Mouse (Mus musculus) midbrain, embryonic 15.5 days (tissue): ENCODE measurements around the gene Gm20388. TPM values are rescaled to one million over a fixed set of nuclear protein-coding genes. Genes with fewer than 3 reads are reported as not detected.
A peak's percentile ranks its signal among the peaks of the same experiment; 100 is the strongest.

Experiments used
- ATAC-seq: fragments of 200-750 bp; cut with Nextera tagmentation; replicated peaks from 2 replicates; pipeline ENCODE4 v1.8.0; 2017; ENCODE audit warnings: moderate TSS enrichment
- H3K27ac ChIP-seq: fragments of 300-500 bp; sonication (generic); 2 replicates; pipeline ENCODE4 v1.5.1; 2015; ENCODE audit warnings: mild to moderate bottlenecking, inconsistent platforms
- H3K27me3 ChIP-seq: fragments of 300-500 bp; sonication (generic); replicated peaks from 2 replicates; pipeline ENCODE4 v1.6.1; 2015; ENCODE audit warnings: inconsistent platforms
- H3K36me3 ChIP-seq: fragments of 300-500 bp; sonication (generic); replicated peaks from 2 replicates; pipeline ENCODE4 v1.6.1; 2015; ENCODE audit warnings: inconsistent platforms
- H3K4me1 ChIP-seq: fragments of 300-500 bp; sonication (generic); 2 replicates; pipeline ENCODE4 v1.6.1; 2015; ENCODE audit warnings: inconsistent platforms
- H3K4me2 ChIP-seq: fragments of 300-500 bp; sonication (generic); 2 replicates; pipeline ENCODE4 v1.6.1; 2015; ENCODE audit warnings: inconsistent platforms, mild to moderate bottlenecking, moderate library complexity
- H3K4me3 ChIP-seq: fragments of 300-500 bp; sonication (generic); 2 replicates; pipeline ENCODE4 v1.5.1; 2015; ENCODE audit warnings: mild to moderate bottlenecking, inconsistent platforms
- H3K9ac ChIP-seq: fragments of 300-500 bp; sonication (generic); 2 replicates; pipeline ENCODE4 v1.6.1; 2015; ENCODE audit warnings: mild to moderate bottlenecking, inconsistent platforms
- H3K9me3 ChIP-seq: fragments of 300-500 bp; sonication (generic); 2 replicates; pipeline ENCODE4 v1.6.1; 2016; ENCODE audit warnings: inconsistent platforms
- WGBS: fragments of 180-500 bp; shearing (Covaris S2); methylation state at CpG from one replicate; pipeline ENCODE4 v1.1.7; 2015; ENCODE audit warnings: mixed read lengths; 5-methylcytosine and 5-hydroxymethylcytosine counted together
- polyA plus RNA-seq: library from polyadenylated mRNA; unstranded; fragments of >200 nt; fragmentation: Nextera tagmentation; extraction: Ambion mirVana; gene quantifications from 2 replicates; pipeline ENCODE4 v1.2.1, GENCODE M21; 2015

Gm20388 gene
- polyA plus RNA-seq, 1 experiment from 2014 or later = 5.6 TPM

DNA sequence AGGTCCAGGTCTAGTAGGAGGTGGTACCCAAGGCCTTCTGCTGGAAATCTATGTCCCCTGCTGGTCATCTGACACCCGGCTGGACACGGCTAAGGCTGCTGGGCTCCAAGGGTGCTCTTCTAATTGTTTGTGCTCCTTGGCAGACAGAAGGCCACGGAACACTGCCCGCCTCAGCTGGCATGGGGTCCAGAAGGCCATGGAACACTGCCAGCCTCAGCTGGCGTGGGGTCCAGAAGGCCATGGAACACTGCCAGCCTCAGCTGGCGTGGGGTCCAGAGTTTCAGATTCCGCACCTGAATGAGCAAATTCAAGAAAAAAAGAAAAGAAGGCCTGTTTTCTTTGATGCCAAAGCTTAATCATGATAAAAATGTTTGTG, 2070.9 kb downstream of the Gm20388 start:
- no peak overlapping the region for H3K27ac ChIP-seq
- no peak for ATAC-seq
- WGBS = 76% methylated on average over 7 of the region's 7 CpGs

DNA sequence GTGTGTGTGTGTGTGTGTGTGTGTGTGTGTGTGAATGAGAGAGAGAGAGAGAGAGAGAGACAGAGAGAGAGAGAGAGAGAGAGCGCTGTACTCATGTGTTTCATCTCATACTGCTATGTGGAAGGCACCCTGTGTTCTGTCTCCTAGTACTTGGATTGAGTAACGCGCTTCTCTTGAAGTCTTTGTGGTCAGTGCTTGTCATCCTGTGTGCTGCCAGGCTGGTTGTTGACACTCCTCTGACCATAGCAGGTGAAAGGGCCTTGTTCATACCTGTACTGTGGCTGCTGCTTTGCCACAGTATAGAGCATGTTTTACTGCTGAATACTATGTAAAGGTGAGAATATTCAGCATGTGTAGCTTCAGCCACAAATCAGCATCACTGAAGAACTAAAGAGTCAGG, 2075.0 kb downstream of the Gm20388 start:
- Histone ChIP-seq H3K27ac (no peak overlapping the region), H3K4me3 (no peak overlapping the region), H3K4me2 (no peak overlapping the region), H3K9ac (no peak overlapping the region), H3K27me3 (no peaks in the 10 kb centered on the region), H3K36me3 (peaks cover 17% of the 10 kb centered on the region; the same call in 1 of the 2 replicates), H3K4me1 (no peaks in the 10 kb centered on the region), H3K9me3 (no peaks in the 10 kb centered on the region)
- ATAC-seq = no peak
- WGBS = 98% methylated on average over 3 of the region's 3 CpGs

More for the DNA sequence above, 2070.9 kb downstream of the Gm20388 start:
- no peaks in the 10 kb centered on the region for H3K27me3 ChIP-seq
- no peak overlapping the region for H3K9ac ChIP-seq
- H3K36me3 ChIP-seq = peaks cover 20% of the 10 kb centered on the region; the same call in 1 of the 2 replicates
- H3K4me1 ChIP-seq = no peaks in the 10 kb centered on the region; the same call in 1 of the 2 replicates
- no peak overlapping the region for H3K4me2 ChIP-seq
- H3K9me3 ChIP-seq = no peaks in the 10 kb centered on the region
- H3K4me3 ChIP-seq = no peak overlapping the region

DNA sequence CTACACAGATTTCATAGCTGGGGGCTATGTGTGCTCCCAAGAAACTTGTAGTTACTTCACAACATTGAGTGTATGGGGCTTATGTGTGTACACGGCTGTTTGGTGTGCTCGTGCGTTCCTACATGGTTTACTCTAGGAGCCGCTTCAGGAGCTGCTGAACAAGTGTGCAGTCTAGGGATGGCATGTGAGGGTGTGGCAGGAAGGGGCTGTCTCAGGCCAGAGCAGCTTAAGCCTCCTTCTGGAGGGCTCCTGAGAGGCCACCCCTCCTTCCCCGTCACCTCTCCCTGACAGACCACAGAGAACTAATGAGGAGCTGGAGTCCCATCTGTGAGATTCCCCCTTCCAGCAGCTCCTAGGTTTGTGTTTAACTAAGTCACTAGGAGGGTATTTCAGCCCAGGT, 2077.3 kb downstream of the Gm20388 start:
- Histone ChIP-seq H3K4me3 (no peak overlapping the region), H3K36me3 (peaks cover 20% of the 10 kb centered on the region; the same call in 1 of the 2 replicates), H3K9me3 (no peaks in the 10 kb centered on the region), H3K4me2 (no peak overlapping the region), H3K27me3 (no peaks in the 10 kb centered on the region), H3K27ac (no peak overlapping the region), H3K9ac (no peak overlapping the region), H3K4me1 (no peaks in the 10 kb centered on the region)
- WGBS = 95% methylated on average over 5 of the region's 5 CpGs
- ATAC-seq = no peak

DNA sequence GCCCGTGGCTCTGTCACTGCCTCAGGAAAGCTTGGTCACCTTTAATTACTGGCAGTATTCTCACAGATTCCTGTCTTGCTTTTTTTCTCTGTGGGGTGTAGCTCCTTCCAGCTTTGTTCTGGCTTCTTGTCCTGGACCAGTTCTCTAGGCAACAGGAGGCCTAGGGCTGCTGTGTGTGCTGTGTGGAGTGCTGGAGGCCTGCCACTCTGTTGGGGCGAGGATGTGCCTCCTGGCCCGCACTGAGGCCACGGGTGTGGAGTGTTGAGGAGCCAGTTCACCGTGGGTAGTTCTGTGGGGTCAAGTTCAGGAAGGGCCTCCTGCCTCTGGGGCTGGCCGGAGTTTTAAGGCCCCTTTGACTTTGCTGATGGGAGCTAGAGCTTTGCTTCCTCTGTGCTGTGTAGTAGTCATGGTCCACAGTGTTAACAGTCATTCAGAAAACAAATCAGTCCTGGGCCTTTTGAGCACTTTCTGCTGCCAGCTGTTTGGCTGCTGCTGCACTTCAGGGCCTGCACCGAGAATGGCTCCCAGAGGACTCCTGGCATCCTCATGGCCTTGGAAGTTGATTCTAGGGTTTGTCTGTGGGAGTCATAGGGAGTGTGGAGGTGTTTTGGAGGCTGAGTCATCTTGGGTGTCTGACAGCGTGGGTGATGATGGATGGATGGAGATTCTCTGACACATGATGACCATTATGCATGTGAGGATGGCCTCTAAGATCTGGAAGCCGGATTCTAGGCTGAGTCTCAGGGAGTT, 2080.0 kb downstream of the Gm20388 start:
- no peak overlapping the region for H3K4me2 ChIP-seq
- no peaks in the 10 kb centered on the region for H3K4me1 ChIP-seq
- no peaks in the 10 kb centered on the region for H3K27me3 ChIP-seq
- H3K36me3 ChIP-seq = peaks cover 20% of the 10 kb centered on the region; the same call in 1 of the 2 replicates
- H3K9me3 ChIP-seq = no peaks in the 10 kb centered on the region
- no peak overlapping the region for H3K9ac ChIP-seq
- H3K4me3 ChIP-seq = no peak overlapping the region
- 82% methylated on average over 9 of the region's 9 CpGs for WGBS
- no peak for ATAC-seq
- H3K27ac ChIP-seq = no peak overlapping the region

DNA sequence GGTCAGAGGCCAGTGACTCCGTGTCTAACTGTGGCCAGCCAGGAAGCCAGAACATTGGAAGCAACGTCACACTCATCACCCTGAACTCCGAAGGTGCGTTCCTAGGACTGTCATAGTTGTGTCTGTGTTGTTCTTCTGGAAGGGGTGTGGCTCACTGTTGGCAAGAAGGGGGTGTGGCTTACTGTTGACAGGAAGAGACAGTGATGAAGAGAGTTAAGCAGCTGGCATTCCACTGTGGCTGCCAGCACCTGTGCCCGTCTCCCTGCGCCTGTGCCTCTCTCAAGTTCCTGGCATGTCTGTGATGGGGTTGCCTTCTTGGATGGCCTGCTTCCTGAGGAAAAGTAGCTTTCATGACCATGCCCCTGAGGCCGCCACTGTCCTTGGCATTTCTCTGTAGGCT, 2081.0 kb downstream of the Gm20388 start:
- WGBS = 95% methylated on average over 7 of the region's 7 CpGs

DNA sequence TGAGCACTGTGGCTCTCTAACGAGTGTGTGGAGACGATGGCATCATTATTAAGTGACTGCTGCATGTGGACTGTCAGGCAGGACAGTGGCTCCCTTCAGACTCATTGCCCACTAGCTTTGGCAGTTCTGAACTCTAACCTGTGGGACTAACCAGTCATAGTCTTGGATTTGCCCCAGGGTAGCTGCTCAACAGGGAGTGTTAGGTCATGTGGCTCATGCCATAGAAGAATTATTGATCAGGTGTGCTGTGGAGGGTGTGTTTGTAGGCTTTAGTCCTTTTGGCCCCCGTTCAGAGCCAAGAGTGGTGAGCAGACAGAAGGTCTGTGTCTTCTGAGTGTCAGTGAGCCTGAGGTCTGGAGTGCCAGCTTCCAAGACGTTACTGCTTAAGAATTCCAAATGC, 2082.3 kb downstream of the Gm20388 start:
- no peak for ATAC-seq
- no peak overlapping the region for H3K4me2 ChIP-seq
- no peaks in the 10 kb centered on the region for H3K9me3 ChIP-seq
- no peaks in the 10 kb centered on the region for H3K27me3 ChIP-seq
- H3K4me1 ChIP-seq = no peaks in the 10 kb centered on the region
- 89% methylated on average over 4 of the region's 4 CpGs for WGBS
- no peak overlapping the region for H3K9ac ChIP-seq
- H3K36me3 ChIP-seq = peaks cover 20% of the 10 kb centered on the region; the same call in 1 of the 2 replicates
- no peak overlapping the region for H3K27ac ChIP-seq
- no peak overlapping the region for H3K4me3 ChIP-seq

More for the DNA sequence above, 2081.0 kb downstream of the Gm20388 start:
- Histone ChIP-seq H3K9ac (no peak overlapping the region; the same call in 1 of the 2 replicates), H3K36me3 (peaks cover 20% of the 10 kb centered on the region; the same call in 1 of the 2 replicates), H3K4me3 (no peak overlapping the region), H3K27me3 (no peaks in the 10 kb centered on the region), H3K27ac (no peak overlapping the region), H3K4me2 (no peak overlapping the region), H3K9me3 (no peaks in the 10 kb centered on the region), H3K4me1 (no peaks in the 10 kb centered on the region)
- no peak for ATAC-seq

DNA sequence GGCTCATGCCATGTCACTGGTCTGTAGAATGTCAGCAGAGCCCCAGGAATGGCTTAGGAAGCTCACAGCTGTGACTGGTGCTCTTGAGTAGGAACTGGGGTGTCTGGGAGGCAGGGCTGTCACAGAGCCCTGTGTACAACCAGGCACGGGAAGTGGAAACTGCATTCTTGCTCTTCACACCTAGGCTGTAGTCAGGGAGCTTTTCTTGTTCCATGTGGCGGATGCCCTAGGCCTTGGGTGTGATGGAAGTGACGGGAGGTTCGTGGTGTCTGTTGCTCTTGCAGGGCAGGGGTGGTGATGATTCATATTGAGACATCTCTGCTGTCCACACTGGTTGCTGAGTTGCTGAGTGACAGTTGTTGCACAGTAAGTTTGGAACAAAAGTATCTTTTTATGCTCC, 2084.5 kb downstream of the Gm20388 start:
- Histone ChIP-seq H3K27ac (no peak overlapping the region), H3K4me2 (no peak overlapping the region), H3K4me3 (no peak overlapping the region), H3K9ac (no peak overlapping the region), H3K9me3 (no peaks in the 10 kb centered on the region), H3K4me1 (no peaks in the 10 kb centered on the region), H3K36me3 (peaks cover 29% of the 10 kb centered on the region), H3K27me3 (no peaks in the 10 kb centered on the region)
- WGBS = 91% methylated on average over 4 of the region's 4 CpGs
- ATAC-seq = no peak

DNA sequence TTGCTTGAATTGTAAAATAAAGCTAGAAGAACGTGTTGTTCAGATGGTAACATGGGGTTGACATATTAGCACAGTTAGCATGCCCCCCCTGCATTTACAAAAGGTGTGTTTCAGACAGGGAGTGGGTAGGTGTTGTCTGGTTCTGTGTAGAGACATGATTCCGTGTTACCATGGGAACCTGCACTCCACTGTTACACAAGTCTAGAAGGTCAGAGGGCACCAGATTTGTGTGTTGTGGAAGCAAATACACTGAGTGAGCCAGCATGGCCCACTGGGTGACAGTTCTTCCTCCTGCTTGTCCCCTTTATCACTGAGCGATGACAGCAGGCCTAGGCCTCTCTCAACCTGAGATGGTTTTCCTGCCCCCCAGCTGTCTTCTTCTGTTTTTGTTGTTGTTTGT, 2085.3 kb downstream of the Gm20388 start:
- Histone ChIP-seq H3K9me3 (no peaks in the 10 kb centered on the region), H3K27me3 (no peaks in the 10 kb centered on the region), H3K9ac (no peak overlapping the region), H3K4me3 (no peak overlapping the region), H3K4me2 (no peak overlapping the region), H3K27ac (no peak overlapping the region), H3K36me3 (peaks cover 24% of the 10 kb centered on the region), H3K4me1 (no peaks in the 10 kb centered on the region)
- WGBS = 87% methylated on average over 3 of the region's 3 CpGs
- no peak for ATAC-seq

DNA sequence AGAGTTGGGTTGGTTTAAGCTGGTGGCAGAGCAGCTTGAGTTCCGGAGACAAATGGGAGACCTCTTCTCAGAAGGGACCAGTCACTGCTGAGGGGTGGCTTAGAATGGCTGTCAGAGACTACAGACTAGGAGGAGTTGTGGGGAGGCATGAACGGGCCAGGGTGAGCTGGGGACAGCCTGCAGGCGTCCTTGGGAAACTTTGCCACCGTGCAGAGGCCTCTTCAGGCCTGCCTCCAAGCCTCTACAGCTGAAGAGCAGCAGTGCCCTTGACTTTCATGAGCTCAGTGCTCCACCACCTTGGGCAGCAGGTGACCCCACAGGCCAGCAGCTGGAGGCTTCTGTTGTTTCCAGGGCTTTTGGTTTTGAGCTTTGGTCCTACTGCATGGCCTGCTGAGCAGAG, 2088.0 kb downstream of the Gm20388 start:
- H3K4me1 ChIP-seq = no peaks in the 10 kb centered on the region
- H3K36me3 ChIP-seq = peaks cover 19% of the 10 kb centered on the region
- 89% methylated on average over 4 of the region's 4 CpGs for WGBS
- ATAC-seq = no peak
- H3K27ac ChIP-seq = no peak overlapping the region
- no peak overlapping the region for H3K4me2 ChIP-seq
- H3K27me3 ChIP-seq = no peaks in the 10 kb centered on the region
- no peak overlapping the region for H3K4me3 ChIP-seq
- H3K9me3 ChIP-seq = no peaks in the 10 kb centered on the region
- no peak overlapping the region for H3K9ac ChIP-seq

DNA sequence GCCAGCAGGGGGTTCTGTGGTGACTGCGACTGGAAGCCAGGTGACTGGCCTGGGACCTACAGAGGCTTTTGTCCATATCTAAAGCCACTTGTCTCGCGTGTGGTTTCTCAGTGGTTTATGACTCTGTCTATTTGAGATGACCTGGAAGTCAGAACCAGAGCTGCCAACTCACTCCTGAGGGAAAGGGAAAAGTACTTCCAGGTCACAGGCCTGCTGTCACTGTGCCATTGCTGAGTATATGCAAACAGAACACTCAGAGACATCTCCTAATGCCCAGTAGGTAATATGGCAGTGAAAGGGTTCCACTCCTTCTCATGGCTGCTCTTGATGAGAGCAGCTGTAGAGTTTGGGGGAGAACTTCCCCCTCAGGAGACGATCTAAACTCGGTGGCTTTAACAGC, 2088.6 kb downstream of the Gm20388 start:
- peaks cover 19% of the 10 kb centered on the region for H3K36me3 ChIP-seq
- 0 out of 2 replicates have a peak, but pooled peaks cover 4% of the 10 kb centered on the region for H3K4me1 ChIP-seq
- no peaks in the 10 kb centered on the region for H3K9me3 ChIP-seq
- no peak overlapping the region for H3K4me3 ChIP-seq
- WGBS = 92% methylated on average over 5 of the region's 5 CpGs
- no peak overlapping the region for H3K4me2 ChIP-seq
- ATAC-seq = no peak
- H3K27me3 ChIP-seq = no peaks in the 10 kb centered on the region
- H3K9ac ChIP-seq = no peak overlapping the region
- H3K27ac ChIP-seq = no peak overlapping the region

DNA sequence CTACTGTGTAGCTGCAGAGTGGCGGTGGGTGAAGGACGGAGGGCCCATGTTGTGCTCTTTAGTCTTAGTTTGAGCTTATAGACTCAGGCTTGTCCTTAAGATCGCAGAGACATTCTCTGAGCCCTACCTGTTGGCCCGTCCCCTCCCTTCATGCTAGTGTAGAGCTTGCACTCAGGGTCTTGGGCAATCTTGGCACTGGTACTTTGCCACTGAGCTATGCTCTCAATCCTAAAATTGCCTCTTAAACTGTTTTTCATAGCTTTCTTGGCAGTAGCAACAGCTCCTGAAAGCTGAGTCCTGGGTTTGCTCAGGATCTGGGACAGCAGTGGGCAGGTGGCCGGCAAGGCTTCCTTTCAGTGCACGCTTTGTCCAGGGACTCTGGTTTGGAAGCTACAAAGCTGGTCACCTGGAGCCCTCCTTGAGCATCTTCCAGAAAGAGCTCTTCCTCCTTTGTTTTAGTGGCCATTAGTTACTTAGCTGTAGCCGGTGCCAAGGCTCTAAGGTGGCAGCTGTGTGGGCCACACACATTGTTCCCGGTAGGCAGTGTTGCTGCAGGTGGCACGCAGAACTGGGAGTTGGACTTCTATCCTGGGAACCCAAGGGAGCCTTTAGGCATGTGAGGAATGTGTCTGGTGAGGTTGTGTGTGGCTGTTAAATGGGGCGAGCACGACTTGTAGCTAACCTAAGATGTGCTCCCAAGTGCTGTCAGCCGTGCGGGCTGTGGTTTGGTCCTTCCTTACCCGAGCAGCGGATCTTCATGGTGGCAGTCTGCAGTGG, 2090.9 kb downstream of the Gm20388 start:
- no peak overlapping the region for H3K27ac ChIP-seq
- no peak overlapping the region for H3K9ac ChIP-seq
- H3K4me3 ChIP-seq = no peak overlapping the region
- WGBS = 91% methylated on average over 15 of the region's 15 CpGs
- ATAC-seq = no peak
- H3K4me2 ChIP-seq = no peak overlapping the region
- H3K4me1 ChIP-seq = 0 out of 2 replicates have a peak, but pooled peaks cover 4% of the 10 kb centered on the region
- H3K9me3 ChIP-seq = no peaks in the 10 kb centered on the region
- H3K27me3 ChIP-seq = no peaks in the 10 kb centered on the region
- H3K36me3 ChIP-seq = peaks cover 19% of the 10 kb centered on the region

DNA sequence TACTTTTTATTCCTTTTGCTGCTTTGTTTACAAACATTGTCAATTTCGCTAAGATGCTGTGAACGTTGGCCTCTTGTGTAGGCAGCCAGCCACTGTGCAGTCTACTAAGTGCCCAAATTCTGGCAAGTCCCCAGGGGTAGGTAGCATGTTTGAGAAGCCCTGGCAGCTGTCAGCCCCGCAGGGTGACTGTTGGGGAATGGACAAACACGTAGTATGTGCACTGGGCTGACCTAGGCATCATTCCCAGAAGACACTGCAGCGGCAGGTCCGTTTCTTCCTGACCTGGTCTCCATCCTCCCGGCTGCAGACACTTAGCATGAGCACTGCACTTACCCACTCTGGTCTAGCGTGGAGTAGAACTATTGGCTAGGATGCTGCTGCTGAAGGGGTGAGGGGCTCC, 2093.0 kb downstream of the Gm20388 start:
- peaks cover 20% of the 10 kb centered on the region for H3K36me3 ChIP-seq
- no peak overlapping the region for H3K4me2 ChIP-seq
- H3K9me3 ChIP-seq = no peaks in the 10 kb centered on the region
- ATAC-seq = no peak
- H3K27ac ChIP-seq = 0 out of 2 replicates have a peak overlapping the region, but pooled peaks have one; percentile 35
- H3K9ac ChIP-seq = no peak overlapping the region
- H3K27me3 ChIP-seq = no peaks in the 10 kb centered on the region
- WGBS = 79% methylated on average over 8 of the region's 8 CpGs
- H3K4me1 ChIP-seq = 0 out of 2 replicates have a peak, but pooled peaks cover 4% of the 10 kb centered on the region
- H3K4me3 ChIP-seq = no peak overlapping the region
